Mouse (Mus musculus) C2C12 (cell line): ENCODE data around the gene Dnajb8. TPM values are rescaled to one million over a fixed set of nuclear protein-coding genes. Genes with fewer than 3 reads are reported as not detected.
A peak's percentile ranks its signal among the peaks of the same experiment; 100 is the strongest.

ENCODE experiments used
- H3K27me3 ChIP-seq: one replicate; pipeline ENCODE4 v1.6.1; 2011; ENCODE audit not compliant: control insufficient read depth, insufficient read depth, insufficient read length
- H3K36me3 ChIP-seq: one replicate; pipeline ENCODE4 v1.6.1; 2011; ENCODE audit not compliant: control insufficient read depth, insufficient read depth
- H3K4me3 ChIP-seq: one replicate; pipeline ENCODE4 v1.5.1; 2011; ENCODE audit warnings: mild to moderate bottlenecking, control low read depth; ENCODE audit not compliant: poor library complexity, insufficient read depth, severe bottlenecking
- H3K79me2 ChIP-seq: one replicate; pipeline ENCODE4 v1.6.1; 2011; ENCODE audit not compliant: control insufficient read depth, insufficient read depth
- H3K79me3 ChIP-seq: one replicate; pipeline ENCODE4 v1.6.1; 2011; ENCODE audit warnings: low read depth, control low read depth
- H3ac ChIP-seq: one replicate; pipeline ENCODE3; 2011; ENCODE audit warnings: low read depth; ENCODE audit not compliant: control insufficient read depth, insufficient read length
- CEBPB ChIP-seq: IDR thresholded peaks from one replicate; pipeline ENCODE4 v1.6.1; 2011; ENCODE audit warnings: low read depth, mild to moderate bottlenecking, control low read depth, moderate library complexity
- CTCF ChIP-seq: IDR thresholded peaks from one replicate; pipeline ENCODE4 v1.5.1; 2011; ENCODE audit not compliant: control insufficient read depth, insufficient read depth, insufficient read length
- FOSL1 ChIP-seq: IDR thresholded peaks from one replicate; pipeline ENCODE4 v1.8.0; 2011; ENCODE audit warnings: mild to moderate bottlenecking, low read length; ENCODE audit not compliant: poor library complexity, insufficient read depth, severe bottlenecking
- MAX ChIP-seq: IDR thresholded peaks from one replicate; pipeline ENCODE4 v1.6.1; 2011; ENCODE audit warnings: mild to moderate bottlenecking, control low read depth
- MYOD1 ChIP-seq: IDR thresholded peaks from one replicate; pipeline ENCODE4 v1.6.1; 2011; ENCODE audit warnings: low read depth; ENCODE audit not compliant: control insufficient read depth, insufficient read length
- MYOG ChIP-seq: IDR thresholded peaks from one replicate; pipeline ENCODE4 v1.6.1; 2011; ENCODE audit not compliant: control insufficient read depth, insufficient read length; ENCODE audit errors: extremely low read depth
- USF1 ChIP-seq: IDR thresholded peaks from one replicate; pipeline ENCODE4 v1.6.1; 2011; ENCODE audit warnings: low read depth, mild to moderate bottlenecking, control low read depth, moderate library complexity
- polyA plus RNA-seq: library from polyadenylated mRNA; unstranded; fragments of >200 nt; fragmentation: generic; extraction: Trizol; gene quantifications from one replicate; pipeline ENCODE4 v1.2.1, GENCODE M21; 2012; ENCODE audit warnings: missing spikeins

Dnajb8 gene
- polyA plus RNA-seq, 1 experiment, result not detected

GRCm38 (mm10) chr6:88198070-88198940, 23.8 kb upstream of the Dnajb8 start:
- Histone ChIP-seq H3K27me3 (no peaks in the 10 kb centered on the region), H3K79me3 (peaks cover 15% of the 10 kb centered on the region)

GRCm38 (mm10) chr6:88199001-88199717, 22.9 kb upstream of the Dnajb8 start:
- H3K36me3 ChIP-seq, result peaks cover 15% of the 10 kb centered on the region
- H3K4me3 ChIP-seq, result peak overlapping the region; percentile 56
- H3K27me3 ChIP-seq, result no peaks in the 10 kb centered on the region
- peak overlapping the region; percentile 63 for H3ac ChIP-seq
- peaks cover 36% of the 10 kb centered on the region for H3K79me2 ChIP-seq
- peaks cover 15% of the 10 kb centered on the region for H3K79me3 ChIP-seq
- TF ChIP-seq MYOD1, result no peak
- no peak for TF ChIP-seq MAX
- TF ChIP-seq CEBPB, result no peak
- TF ChIP-seq FOSL1, result no peak
- TF ChIP-seq CTCF, result no peak
- TF ChIP-seq USF1, result no peak
- TF ChIP-seq MYOG, result no peak

More at GRCm38 (mm10) chr6:88198070-88198940, 23.8 kb upstream of the Dnajb8 start:
- no peak for TF ChIP-seq MYOD1
- no peak for TF ChIP-seq FOSL1
- Histone ChIP-seq H3K4me3 (peak overlapping the region; percentile 56), H3K36me3 (peaks cover 9% of the 10 kb centered on the region), H3ac (peak overlapping the region; percentile 64), H3K79me2 (peaks cover 36% of the 10 kb centered on the region)

DNA sequence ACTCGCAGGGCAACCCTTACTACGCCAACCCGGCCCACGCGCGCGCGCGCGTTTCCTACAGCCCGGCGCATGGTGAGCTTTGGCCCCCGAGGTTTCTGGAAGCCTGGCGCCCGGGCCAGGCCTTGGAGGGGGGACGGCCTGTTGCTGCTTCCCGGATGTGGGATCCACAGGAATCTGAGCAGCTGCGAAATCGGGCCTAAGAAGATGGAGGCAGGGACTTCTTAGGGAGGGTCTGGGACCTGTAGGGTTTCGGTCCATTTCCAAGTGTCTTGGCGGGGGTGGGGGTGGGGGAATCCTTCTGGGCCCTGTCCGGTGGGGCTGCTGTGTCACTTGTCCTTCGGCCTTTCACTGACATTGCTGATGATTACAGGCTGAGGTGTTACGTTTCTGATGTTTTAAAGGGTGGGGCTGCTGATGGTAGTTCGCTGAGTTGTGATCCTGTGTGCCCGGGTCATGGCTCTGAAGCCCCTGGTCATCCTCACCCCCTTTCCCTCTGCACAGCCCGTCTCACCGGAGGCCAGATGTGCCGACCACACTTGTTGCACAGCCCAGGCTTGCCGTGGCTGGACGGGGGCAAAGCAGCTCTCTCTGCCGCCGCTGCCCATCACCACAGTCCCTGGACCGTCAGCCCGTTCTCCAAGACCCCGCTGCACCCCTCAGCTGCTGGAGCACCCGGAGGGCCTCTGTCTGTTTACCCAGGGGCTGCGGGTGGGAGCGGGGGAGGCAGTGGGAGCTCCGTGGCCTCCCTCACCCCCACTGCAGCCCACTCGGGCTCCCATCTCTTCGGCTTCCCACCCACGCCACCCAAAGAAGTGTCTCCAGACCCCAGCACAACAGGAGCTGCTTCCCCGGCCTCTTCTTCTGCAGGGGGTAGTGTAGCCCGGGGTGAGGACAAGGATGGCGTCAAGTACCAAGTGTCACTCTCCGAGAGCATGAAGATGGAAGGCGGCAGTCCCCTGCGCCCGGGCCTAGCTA, 22.1 kb upstream of the Dnajb8 start:
- peak overlapping the region; percentile 56 for H3K4me3 ChIP-seq
- no peaks in the 10 kb centered on the region for H3K27me3 ChIP-seq
- peaks cover 36% of the 10 kb centered on the region for H3K79me2 ChIP-seq
- H3K79me3 ChIP-seq, result peaks cover 15% of the 10 kb centered on the region
- TF ChIP-seq MYOG (no peak), USF1 (no peak), CTCF (no peak), CEBPB (no peak), FOSL1 (no peak), MAX (no peak), MYOD1 (no peak)
- H3K36me3 ChIP-seq, result peaks cover 22% of the 10 kb centered on the region
- peak overlapping the region; percentile 63 for H3ac ChIP-seq

DNA sequence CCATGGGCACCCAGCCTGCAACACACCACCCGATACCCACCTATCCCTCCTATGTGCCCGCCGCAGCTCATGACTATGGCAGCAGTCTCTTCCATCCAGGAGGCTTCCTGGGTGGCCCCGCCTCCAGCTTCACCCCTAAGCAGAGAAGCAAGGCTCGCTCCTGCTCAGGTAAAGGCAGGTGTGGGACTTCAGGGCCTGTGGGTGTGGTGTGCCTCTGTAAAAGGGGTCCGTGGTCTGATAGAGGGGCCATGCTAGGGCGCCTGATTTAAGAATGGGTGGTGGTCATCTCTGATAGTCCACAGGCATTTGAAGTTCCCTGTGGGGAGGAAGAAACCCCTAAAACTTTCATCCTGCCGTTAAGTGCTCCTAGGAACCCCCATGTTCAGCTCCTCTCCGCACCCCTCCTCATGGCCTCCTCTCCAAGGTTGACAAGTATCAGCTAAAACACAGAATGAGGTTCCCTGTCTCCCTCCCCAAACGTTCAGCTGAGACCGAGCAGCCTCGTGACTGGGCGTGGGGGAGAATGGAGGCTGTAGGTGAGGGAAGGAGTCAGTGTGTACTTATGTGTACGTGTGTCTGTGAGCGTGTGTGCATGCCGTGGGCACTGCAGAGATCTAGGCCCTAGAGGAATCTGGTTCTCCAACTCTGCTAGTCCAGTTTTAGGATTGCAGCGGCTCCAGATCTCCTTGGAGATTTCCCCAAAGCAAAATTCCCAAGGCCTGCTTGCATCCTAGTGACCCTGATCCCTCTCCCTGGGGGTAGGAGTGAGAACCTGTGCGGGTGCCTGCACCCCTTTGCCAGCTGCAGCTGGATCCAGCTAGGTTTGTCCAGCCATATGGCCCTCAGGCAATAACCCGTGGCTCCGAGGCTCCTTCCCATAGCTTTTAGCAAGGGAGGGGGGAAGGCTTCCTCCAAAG, 21.1 kb upstream of the Dnajb8 start:
- TF ChIP-seq USF1 (no peak), CEBPB (no peak), FOSL1 (no peak), MYOD1 (no peak), MAX (no peak), CTCF (no peak), MYOG (no peak)
- Histone ChIP-seq H3K79me2 (peaks cover 36% of the 10 kb centered on the region), H3K79me3 (peaks cover 15% of the 10 kb centered on the region), H3K4me3 (peak overlapping the region; percentile 6), H3ac (peak overlapping the region; percentile 63), H3K36me3 (peaks cover 32% of the 10 kb centered on the region), H3K27me3 (no peaks in the 10 kb centered on the region)
